Mouse (Mus musculus) liver, embryonic 14.5 days (tissue): Measurements from ENCODE around the gene Pou2f1. TPM values are rescaled to one million over a fixed set of nuclear protein-coding genes. Genes with fewer than 3 reads are reported as not detected.
A peak's percentile ranks its signal among the peaks of the same experiment; 100 is the strongest.

Experiments
- ATAC-seq: fragments of 200-750 bp; cut with Nextera tagmentation; 2 replicates; pipeline ENCODE4 v1.8.0; 2017; ENCODE audit warnings: moderate number of reproducible peaks, mild to moderate bottlenecking, moderate library complexity; ENCODE audit not compliant: insufficient read depth
- DNase-seq, 3 experiments: peaks; one replicate each; pipeline ENCODE4 v3.0.0-alpha.2; 2012 to 2013; ENCODE audit warnings: low read depth in 3 of 3, low spot score in 3 of 3
- H3K27ac ChIP-seq: fragments of 300-500 bp; sonication (generic); 2 replicates; pipeline ENCODE4 v1.5.1; 2014; ENCODE audit warnings: moderate library complexity, mild to moderate bottlenecking, control low read depth, inconsistent platforms
- H3K27me3 ChIP-seq: fragments of 300-500 bp; sonication (generic); 2 replicates; pipeline ENCODE4 v1.6.1; 2014; ENCODE audit warnings: mild to moderate bottlenecking, low read length, moderate library complexity; ENCODE audit not compliant: control insufficient read depth, insufficient read depth
- H3K36me3 ChIP-seq: fragments of 300-500 bp; sonication (generic); replicated peaks from 2 replicates; pipeline ENCODE4 v1.6.1; 2014; ENCODE audit warnings: low read depth; ENCODE audit not compliant: control insufficient read depth, insufficient read depth
- H3K4me1 ChIP-seq, 2 experiments: fragments of 200-500 bp in 1 of 2; fragments of 300-500 bp in 1 of 2; sonication (generic) in 1 of 2; replicated peaks; 2 replicates each; pipeline ENCODE4 v1.6.1; 2012 to 2014; ENCODE audit warnings: antibody characterized with exemption in 1 of 2, inconsistent platforms in 1 of 2, low read length in 1 of 2; ENCODE audit not compliant: control insufficient read depth in 2 of 2, insufficient read depth in 2 of 2
- H3K4me2 ChIP-seq: fragments of 300-500 bp; sonication (generic); 2 replicates; pipeline ENCODE4 v1.6.1; 2014; ENCODE audit warnings: low read depth, mild to moderate bottlenecking, control low read depth, moderate library complexity
- H3K4me3 ChIP-seq, 2 experiments: fragments of 200-500 bp in 1 of 2; fragments of 300-500 bp in 1 of 2; sonication (generic) in 1 of 2; 2 replicates each; pipeline ENCODE4 v1.5.1; 2012 to 2014; ENCODE audit warnings: low read depth in 2 of 2, low read length in 2 of 2, mild to moderate bottlenecking in 2 of 2, control low read depth in 1 of 2, inconsistent platforms in 1 of 2, moderate library complexity in 1 of 2; ENCODE audit not compliant: insufficient read depth in 1 of 2
- H3K9ac ChIP-seq: fragments of 300-500 bp; sonication (generic); replicated peaks from 2 replicates; pipeline ENCODE4 v1.6.1; 2014; ENCODE audit warnings: mild to moderate bottlenecking, control low read depth, moderate library complexity
- H3K9me3 ChIP-seq: fragments of 300-500 bp; sonication (generic); 2 replicates; pipeline ENCODE4 v1.6.1; 2016; ENCODE audit warnings: low read length, mixed read lengths; ENCODE audit not compliant: control insufficient read depth
- CTCF ChIP-seq: IDR thresholded peaks from 2 replicates; pipeline ENCODE4 v1.5.1; 2016; ENCODE audit warnings: antibody characterized with exemption, low read depth, control low read depth
- EP300 ChIP-seq: IDR thresholded peaks from 2 replicates; pipeline ENCODE4 v1.6.1; 2016; ENCODE audit warnings: antibody characterized with exemption, low read depth
- WGBS: fragments of 180-500 bp; shearing (Covaris S2); extraction: QIAGEN DNeasy Blood & Tissue Kit; methylation state at CpG from one replicate; pipeline ENCODE4 v1.1.7; 2014; ENCODE audit not compliant: insufficient replicate concordance; 5-methylcytosine and 5-hydroxymethylcytosine counted together
- polyA plus RNA-seq, 2 experiments: library from polyadenylated mRNA; depleted of rRNA in 1 of 2; stranded (reverse) in 1 of 2; unstranded in 1 of 2; fragments of >200 nt; fragmentation: Nextera tagmentation in 1 of 2; extraction: Ambion mirVana in 1 of 2; gene quantifications; 2 replicates each; pipeline versions ENCODE4 v1.2.1 to v1.2.3; 2012 to 2014

Pou2f1 gene
- polyA plus RNA-seq, 2 experiments = 1.9 to 3.9 TPM

DNA sequence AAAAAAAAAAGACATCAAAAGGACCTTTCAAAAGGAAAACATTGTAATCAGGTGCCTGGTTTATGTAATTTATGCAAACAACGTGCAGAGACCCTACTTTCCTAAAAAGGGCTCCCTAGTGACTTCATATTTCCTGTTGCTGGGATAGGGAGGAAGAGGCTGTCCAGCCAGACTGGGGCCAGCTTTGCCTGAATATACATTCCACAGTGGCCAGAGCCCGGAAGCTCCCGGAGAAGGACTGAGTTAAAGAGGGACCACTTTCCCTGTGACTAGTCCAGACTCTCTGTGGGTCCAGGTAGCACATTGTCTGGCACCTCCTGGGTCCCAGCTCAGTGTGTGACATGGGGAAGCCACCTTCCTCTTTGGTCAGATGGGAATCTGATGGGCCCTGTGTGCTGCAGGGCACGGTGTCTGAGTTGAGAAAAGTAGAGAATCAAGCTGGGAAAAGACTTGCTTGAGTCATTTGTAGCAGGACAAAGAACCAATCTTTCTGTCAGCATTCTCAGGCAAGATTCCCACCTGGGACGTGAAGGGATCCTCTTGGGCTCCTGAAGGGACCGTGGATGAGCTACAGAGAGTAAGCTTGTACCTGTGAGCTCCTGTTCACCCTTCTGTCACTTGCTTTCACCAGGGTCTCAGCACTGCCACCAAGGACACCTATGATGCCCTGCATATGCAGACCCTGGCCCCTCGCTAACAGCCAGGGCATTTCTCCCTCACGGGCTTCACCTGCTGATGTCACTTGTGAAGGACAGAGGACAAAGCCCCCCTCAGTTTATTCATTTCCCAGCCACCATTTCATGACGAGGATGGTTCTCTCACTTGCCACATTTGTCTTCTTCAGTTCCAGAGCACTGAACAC, 141.9 kb downstream of the Pou2f1 start:
- ATAC-seq (no peak), DNase-seq (no peak)
- Histone ChIP-seq H3K4me1 (peaks cover 0 to 7% of the 10 kb centered on the region in 2 experiments; a peak in 1 of 4 replicates), H3K4me3 (no peak overlapping the region), H3K36me3 (no peaks in the 10 kb centered on the region), H3K9me3 (no peaks in the 10 kb centered on the region), H3K4me2 (no peak overlapping the region), H3K27me3 (no peaks in the 10 kb centered on the region), H3K9ac (no peak overlapping the region), H3K27ac (no peak overlapping the region)
- TF ChIP-seq EP300 (no peak), CTCF (no peak)
- WGBS = 50% methylated on average over 9 of the region's 9 CpGs

DNA sequence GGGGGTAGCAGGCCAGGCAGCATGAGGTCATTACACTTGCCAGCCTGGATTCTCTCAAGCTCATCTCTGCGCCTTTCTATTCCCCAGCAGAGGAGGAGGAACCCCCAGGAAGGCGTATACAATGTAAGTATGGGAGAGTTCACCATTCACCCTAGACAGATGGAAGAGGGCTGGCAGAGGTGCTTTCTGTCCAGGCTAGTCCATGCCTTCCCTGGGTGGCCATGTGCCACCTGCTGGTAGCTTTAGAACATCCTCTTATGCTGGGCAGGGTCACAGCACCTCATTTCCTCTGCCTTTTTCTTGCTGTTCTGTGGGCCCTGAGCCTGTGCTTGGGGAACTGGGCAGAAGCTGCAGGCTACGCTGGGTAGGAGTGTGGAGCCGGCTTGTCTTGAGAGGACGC, 144.1 kb downstream of the Pou2f1 start:
- Histone ChIP-seq H3K9me3 (no peaks in the 10 kb centered on the region), H3K4me1 (peaks cover 0 to 7% of the 10 kb centered on the region in 2 experiments; a peak in 2 of 4 replicates), H3K27ac (no peak overlapping the region), H3K4me3 (no peak overlapping the region), H3K4me2 (no peak overlapping the region), H3K36me3 (no peaks in the 10 kb centered on the region), H3K27me3 (no peaks in the 10 kb centered on the region), H3K9ac (no peak overlapping the region)
- TF ChIP-seq EP300 = no peak
- TF ChIP-seq CTCF = peak; percentile 72
- 77% methylated on average over 5 of the region's 5 CpGs for WGBS
- ATAC-seq (0 out of 2 replicates have a peak, but pooled peaks have one; percentile 27), DNase-seq (no peak)

DNA sequence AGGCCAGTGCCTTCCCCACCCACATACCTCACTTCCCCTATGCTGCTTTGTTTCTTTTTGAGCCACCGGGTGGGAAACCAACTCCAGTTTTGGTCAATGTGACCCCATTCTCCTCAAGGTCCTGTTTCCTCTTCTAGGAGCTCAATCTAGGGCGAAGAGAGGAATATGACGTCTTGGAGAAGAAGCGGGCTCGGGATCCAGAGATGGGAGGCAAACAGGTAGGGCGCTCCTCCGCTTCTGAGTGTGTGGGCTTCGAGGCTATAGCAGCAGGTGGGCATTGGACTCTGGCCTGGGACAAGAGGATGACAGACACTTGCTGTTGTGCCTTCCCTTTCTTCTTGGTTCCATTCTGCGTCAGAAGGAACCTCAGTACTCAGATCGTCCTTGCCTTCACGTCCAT, 145.2 kb downstream of the Pou2f1 start:
- H3K4me3 ChIP-seq = no peak overlapping the region
- no peak overlapping the region for H3K27ac ChIP-seq
- H3K4me1 ChIP-seq = peaks cover 0 to 11% of the 10 kb centered on the region in 2 experiments; a peak in 2 of 4 replicates
- DNase-seq (no peak), ATAC-seq (no peak)
- H3K9me3 ChIP-seq = no peaks in the 10 kb centered on the region
- no peak overlapping the region for H3K4me2 ChIP-seq
- no peaks in the 10 kb centered on the region for H3K36me3 ChIP-seq
- no peak overlapping the region for H3K9ac ChIP-seq
- TF ChIP-seq CTCF (no peak), EP300 (no peak)
- 77% methylated on average over 11 of the region's 11 CpGs for WGBS
- H3K27me3 ChIP-seq = no peaks in the 10 kb centered on the region

DNA sequence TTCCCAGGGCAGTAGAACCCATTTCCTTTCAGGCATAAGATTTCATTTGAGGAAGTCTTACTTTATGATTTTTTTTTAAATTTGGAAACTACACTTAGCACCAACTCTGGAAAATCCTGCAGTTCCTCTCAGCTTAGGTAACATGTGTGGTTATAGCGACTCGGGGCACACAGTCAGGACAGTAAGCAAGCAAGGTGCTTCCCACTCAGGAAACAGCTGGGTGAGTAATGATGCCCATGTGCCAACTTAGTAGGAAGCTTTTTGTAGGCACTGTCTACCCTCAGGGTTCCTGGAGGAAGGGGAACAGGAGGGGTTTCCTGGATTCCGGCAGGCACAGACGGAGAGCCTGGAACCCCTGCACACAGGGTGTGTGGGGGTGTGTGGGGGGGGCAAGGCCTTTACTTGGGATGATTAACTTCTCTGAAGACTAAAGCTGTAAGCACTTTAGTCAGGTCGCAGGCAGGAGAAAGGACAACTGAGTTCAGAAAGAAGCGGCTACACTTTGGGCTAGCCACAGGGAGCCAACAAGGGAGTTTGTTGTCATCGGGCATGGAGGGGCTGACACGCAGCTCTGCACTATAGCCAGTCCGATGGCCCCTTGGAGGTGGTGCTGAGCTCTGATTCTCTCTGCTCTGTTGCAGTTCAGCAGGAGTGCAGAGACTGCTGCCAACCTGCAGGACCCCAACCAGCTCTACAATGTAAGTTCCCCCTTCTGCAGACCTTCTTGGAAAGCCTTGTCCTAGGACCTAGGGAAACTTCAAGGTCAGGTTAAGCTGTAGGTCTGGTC, 146.5 kb downstream of the Pou2f1 start:
- H3K9me3 ChIP-seq = no peaks in the 10 kb centered on the region
- H3K4me3 ChIP-seq = no peak overlapping the region
- 56% methylated on average over 9 of the region's 9 CpGs for WGBS
- H3K4me1 ChIP-seq = peaks cover 0 to 11% of the 10 kb centered on the region in 2 experiments; a peak in 2 of 4 replicates
- H3K27me3 ChIP-seq = no peaks in the 10 kb centered on the region
- no peak overlapping the region for H3K9ac ChIP-seq
- DNase-seq (no peak), ATAC-seq (no peak)
- H3K36me3 ChIP-seq = no peaks in the 10 kb centered on the region
- no peak for TF ChIP-seq CTCF
- no peak for TF ChIP-seq EP300
- H3K4me2 ChIP-seq = no peak overlapping the region
- H3K27ac ChIP-seq = no peak overlapping the region
